Mouse (Mus musculus) layer of hippocampus, adult 11-12 months (tissue): Measurements from ENCODE around the gene Creb5.

Experiments used
- DNase-seq: peaks from one replicate; pipeline ENCODE4 v3.0.0; 2022; ENCODE audit warnings: low spot score

Gene Creb5

DNA sequence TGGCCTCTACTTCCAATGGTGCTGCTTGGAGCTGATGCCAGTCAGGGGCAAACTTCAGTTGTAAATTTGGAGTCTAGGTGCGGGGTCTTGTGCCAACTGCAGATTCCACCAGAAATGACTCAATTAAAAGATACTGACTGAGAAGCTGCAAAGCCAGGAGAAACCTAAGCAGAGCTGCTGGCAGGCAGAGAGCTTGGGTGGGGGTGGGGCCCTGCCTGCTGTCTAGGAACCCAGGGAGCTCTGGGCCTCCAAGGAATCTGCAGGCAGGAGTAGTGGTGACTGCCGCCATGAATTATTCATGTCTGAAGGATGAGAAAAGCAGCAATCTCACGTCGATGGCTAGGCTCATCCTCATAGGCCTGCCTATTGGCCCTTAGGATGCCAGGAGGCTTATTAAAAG lies 306.5 kb downstream of the Creb5 start:
- DNase-seq: no peak

DNA sequence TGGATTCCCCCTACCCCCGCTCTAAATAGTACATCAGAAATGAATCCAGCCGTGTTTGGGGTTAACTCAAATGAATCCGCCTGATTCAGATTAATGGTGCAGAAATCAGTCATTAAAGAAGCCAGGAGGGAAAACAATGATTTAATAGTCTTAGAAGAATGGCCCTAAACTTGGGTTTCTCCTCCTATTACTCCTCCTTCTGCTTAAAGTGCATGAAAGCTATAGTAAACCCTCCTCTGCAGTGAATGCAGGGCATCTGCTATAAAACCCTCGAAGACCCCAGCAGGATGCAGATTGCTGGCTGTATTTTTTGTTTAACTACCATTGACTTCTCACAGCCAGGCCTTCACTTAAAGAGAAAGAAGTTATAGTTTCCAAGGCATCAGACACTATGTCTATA lies 307.2 kb downstream of the Creb5 start:
- no peak for DNase-seq

DNA sequence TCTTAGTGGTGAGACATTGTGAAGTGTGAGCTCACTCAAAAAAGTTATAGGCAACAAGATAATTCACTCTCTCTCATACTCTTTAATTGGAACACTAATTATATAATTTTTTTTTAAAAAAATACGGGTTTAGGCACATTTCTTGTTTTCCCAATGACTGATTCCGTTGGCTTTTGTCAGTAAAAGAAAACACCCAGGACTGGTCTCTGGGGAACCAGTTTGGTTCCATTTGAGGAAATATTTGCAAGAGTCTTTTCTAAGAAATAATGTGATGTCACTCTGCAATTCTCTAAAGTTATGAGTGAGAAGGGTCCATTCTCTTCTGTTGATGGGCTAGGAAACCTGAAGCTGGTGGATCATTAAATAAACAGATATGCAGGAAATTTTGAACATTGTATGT lies 309.3 kb downstream of the Creb5 start:
- DNase-seq: no peak

DNA sequence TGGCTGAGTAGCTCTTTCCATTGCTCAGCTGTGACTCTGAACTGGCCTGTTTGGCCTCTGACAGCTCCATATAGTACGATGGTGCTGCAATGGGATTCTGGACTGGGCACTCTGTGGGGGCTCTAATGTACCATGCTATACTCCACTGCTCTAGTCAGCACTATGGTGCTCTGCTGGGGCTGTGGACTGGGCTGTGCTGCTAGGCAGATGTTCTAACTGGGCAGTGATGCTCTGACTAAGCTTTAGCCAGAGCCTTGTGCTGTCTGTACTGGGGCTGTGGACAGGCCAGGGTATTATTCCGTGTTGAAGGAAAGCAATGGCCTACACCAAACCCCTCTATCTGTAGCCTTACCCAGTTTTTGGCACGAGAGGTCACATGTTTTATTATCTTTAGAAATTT lies 316.0 kb downstream of the Creb5 start:
- DNase-seq: no peak

DNA sequence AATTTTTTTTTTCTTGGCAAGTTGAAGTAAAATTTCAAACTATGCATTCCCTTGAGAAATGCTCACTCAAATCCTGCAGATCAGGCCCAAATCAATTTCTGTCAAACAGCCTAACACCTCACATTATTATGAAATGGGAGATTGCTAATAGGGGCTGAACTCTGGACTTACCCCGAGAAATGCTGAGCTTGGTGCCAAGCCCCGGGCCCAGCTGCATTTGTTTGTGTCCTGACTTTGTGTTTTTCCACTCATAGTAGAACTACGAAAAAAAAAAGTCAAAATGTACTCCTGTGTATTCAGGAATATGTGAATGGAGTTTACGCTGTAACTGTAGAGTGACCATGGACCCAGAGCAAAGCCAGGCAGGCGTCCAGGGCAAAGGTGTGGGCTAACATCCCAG lies 316.6 kb downstream of the Creb5 start:
- no peak for DNase-seq

DNA sequence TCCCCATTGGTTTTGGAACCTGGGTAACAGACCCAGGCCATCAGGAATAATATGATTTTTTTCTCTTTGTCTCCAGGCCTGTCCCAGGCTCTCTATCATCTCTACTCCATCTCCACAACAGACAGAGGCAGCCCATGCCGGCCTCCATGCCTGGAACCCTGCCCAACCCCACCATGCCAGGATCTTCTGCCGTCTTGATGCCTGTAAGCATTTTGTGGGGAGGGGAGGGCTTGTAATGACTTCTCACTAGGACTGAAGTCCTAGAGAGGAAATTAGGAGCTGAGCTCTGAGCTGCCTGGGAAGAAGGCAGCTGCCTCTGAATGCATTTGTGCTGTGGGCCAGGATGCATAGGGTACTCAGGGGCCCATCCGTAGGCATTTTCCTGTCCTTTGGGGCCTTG lies 317.3 kb downstream of the Creb5 start:
- no peak for DNase-seq

DNA sequence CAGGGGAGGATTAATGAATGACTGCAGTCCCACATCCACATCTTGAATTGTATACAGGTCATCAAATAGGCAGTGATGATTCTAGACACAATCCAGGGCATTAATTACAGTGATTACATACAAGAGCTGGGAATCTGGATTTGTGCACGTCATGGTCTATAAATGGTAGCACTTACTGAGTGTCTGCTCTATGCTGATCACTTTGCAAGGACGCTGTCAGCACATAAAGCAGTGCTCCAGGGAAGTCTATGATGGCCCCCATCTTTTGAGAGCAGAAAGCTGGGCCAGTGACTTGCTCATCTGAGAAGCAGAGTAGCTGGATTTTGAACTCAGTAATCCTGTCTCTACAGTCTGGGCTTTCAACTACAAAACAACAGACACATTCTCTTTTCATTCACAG lies 318.1 kb downstream of the Creb5 start:
- no peak for DNase-seq

DNA sequence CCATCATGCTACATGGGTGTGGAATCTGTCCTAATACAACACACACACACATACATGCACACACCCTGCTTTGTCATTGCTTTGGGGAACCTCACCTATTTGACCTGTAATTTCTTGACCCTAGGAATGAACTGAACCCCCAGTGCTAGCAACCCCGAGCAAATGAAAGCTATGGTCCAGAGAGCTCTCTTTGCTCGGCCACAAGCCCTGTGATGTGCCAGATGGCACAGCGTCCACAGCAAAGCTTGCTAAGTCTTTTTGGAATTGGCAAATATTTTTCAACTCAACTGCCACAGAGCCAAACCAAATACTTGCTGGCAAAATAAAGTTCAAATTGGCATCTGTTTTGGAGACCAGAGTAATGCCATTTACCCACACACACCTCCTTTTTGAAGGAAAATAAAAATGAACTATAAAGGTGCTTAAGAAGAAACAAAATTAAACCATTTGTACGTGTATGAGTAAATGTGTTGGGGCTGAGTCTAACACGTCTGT lies 324.4 kb downstream of the Creb5 start:
- DNase-seq: no peak

DNA sequence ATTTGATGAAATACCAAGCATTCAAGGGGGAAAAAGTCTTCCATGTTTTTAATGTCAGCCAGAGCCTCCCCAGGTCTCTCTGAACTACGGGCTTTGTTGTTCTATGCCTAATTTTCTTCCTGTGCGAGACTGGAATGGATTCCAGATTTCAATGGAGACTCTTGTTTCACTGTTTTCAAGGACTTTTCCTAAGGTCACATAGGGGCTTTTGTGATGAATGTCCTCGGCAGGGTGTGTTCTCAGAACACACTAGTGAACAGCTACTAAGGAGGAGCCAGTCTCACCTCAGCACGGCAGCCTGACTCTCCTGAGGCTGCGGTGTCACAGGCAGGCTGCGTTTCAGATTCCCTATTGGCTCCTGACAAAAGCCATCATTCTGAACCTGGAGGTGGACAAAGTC lies 325.6 kb downstream of the Creb5 start:
- no peak for DNase-seq

DNA sequence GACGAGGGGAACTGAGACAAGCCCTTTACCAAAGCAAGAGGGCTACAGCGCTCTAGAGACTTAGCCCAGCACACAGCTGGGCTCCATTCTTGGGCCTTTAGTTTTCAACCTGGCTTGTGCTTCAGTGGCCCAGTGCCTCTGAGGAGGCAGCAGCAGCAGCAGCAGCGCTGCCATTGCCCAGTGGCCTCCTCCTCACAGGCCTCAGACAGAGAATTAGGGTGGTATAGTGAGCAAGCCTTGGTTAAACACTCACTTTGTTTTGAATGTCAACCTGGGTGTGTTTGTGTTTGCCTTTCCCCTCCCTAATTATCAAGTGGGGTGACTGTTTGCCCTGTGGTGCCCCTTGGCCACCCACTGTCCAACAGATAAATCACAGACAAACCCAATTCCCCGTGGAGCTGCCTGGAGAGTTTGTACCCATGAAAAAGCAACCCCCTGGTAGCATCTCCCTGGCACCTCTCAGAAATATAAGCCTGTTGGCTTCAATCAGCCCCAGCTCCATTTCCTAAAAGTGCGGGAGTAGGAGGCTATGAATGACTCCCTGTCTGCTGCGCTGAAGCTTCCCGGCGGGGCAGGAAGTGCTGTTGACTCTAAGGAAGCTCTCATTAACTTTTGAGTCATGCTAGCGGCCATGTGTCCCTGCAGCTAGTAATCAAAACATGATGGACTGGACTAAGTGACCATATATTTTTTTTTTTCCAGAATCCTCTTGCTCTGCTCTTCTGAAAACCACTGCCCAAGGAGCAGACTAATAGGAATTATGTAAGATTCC lies 328.6 kb downstream of the Creb5 start:
- no peak for DNase-seq

DNA sequence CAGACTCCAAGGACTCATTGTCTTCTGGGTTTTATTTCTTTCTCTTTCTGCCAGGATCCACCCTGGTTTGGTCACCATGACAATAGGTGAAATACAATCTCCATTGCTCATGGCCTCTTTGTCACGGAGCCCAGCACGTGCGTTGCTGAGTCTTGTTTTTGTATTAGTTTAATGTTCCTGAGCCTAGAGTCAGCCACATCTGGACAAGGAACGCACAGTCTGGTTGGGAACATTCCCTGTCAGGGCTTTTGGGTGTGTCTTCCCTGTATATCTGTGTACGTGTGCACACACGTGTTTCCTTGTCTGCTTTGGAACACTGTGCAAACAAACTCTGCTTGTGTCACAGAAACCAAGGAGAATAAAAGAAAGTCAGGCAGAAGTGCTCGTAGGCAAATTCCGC lies 331.1 kb downstream of the Creb5 start:
- no peak for DNase-seq

DNA sequence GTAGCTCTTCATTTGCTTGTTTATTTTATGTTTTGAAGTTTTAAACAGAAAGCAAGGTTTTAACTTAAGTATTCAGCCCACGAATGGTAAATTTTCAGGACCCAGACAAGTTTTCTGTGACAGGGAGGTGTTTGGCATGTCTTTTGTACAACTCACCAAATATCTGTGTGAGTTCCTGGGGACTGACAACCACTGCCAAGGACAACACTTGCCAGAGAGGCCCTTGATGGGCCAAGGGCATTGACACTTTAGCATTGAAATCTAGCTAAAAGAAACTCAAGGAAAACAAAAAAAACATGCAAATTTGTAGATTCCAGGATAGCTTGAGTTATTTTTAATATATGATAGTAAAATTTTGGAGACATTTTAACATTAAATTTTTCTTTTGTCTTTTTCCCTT lies 332.6 kb downstream of the Creb5 start:
- no peak for DNase-seq

DNA sequence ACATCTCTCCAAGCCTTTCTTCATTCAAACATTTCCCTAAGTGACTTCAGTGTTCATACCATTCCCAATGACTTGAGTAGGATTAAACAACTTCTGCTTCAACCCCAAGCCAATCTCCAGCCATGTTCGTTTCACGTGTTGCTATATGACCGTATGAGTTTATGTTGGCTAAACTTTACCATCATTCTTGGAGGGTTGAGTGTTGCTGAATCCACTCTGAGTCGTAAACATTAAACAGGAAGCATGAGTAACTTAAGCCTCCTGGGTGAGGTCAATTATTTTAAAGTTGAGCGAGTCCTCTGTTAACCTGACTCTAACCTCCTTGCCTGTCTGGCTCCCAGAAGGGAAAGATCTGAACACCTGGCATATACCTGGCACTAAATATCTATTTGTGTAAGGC lies 334.2 kb downstream of the Creb5 start:
- DNase-seq: no peak

DNA sequence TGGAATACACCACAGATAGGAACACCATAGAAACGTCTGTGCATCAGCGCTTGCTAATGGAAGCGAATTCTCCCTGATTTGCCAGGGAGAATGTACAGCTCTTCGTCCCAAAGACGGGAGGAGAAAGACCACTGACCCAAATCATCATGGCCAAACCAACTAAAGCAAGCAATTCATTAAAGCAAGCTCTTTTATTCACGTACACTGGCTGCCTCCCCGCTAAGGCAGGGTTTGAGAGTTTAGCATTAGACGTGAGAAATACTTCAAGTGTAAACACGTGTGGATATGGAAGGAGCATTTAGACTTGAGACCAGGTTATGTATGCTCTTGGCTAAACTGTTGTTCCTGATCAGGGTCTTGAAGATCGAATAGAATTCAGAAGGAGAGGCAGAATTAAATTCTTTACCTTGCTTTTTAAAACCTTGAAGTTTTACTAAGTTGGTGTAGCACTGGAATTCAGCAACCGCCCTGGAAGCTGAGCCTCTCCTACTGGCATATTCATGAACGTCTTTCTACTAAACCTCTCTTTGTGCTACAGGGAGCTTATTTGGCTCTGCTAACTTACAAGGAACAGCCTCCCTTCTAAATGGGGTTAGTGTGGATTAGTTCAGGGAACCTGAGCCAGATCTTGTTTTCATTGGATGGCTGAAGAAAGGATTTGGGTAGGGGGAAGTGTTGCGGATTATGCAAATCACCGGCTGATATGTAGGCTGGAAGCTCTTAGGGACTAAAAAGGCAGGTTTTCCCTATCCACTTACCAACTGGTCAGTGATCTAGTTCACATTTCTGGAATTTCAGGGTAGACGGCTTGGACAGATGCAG lies 337.6 kb downstream of the Creb5 start:
- no peak for DNase-seq

DNA sequence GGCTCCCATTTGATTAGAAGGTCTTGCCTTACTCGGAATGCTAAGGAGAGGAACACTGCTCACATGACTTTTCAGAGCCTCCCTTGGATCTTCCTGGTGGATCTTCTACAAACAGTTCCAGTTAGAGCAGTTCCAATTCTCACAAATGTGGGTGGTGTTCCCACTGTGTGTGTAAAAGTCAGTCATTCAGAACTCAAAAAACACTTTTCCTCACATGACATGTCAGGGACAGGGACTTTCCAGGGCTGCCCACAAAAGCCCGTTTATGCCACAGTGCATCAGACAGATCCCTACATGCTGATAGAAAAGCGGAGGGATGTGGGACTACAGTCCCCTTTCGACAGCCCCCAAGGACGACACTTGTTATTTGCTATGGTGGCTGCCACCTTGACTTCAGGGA lies 339.0 kb downstream of the Creb5 start:
- no peak for DNase-seq

DNA sequence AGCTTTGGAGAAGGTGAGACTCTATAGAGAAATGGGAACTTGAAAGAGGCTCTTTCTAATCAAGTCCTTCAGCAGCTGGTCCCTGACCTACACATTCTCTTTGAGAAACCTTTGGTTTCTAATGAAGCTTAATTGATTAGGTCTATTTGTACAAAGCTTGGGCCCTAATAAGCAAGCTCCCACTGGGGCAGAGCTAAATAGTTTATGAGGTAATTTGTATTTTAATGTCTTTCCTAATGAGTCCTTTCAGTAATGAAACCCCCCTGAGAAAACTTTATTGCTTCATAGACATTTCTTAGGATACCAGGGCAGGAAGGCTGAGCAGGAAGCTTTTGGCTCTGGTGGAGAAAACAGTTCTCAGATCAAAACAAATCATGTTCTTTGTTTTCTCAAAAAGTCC lies 341.6 kb downstream of the Creb5 start:
- DNase-seq: no peak

DNA sequence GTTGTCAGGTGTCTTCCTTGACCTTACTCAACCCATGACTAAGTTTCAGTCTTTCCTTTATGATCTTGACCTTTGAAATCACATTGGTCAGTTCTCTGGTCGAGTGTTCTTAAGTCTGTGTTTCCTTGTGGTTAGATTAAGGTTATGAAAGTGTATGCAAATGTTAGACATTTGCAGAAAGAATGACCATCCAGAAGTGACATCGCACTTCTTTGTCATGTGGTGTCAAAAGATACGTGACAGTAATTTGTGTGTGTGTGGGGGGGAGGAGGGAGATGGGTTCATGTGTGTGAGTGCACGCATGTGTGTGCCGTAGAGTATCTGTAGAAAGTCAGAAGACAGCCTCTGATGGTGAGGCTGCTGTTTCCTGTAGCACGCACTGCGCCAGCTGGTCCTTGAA lies 348.4 kb downstream of the Creb5 start:
- DNase-seq: no peak

DNA sequence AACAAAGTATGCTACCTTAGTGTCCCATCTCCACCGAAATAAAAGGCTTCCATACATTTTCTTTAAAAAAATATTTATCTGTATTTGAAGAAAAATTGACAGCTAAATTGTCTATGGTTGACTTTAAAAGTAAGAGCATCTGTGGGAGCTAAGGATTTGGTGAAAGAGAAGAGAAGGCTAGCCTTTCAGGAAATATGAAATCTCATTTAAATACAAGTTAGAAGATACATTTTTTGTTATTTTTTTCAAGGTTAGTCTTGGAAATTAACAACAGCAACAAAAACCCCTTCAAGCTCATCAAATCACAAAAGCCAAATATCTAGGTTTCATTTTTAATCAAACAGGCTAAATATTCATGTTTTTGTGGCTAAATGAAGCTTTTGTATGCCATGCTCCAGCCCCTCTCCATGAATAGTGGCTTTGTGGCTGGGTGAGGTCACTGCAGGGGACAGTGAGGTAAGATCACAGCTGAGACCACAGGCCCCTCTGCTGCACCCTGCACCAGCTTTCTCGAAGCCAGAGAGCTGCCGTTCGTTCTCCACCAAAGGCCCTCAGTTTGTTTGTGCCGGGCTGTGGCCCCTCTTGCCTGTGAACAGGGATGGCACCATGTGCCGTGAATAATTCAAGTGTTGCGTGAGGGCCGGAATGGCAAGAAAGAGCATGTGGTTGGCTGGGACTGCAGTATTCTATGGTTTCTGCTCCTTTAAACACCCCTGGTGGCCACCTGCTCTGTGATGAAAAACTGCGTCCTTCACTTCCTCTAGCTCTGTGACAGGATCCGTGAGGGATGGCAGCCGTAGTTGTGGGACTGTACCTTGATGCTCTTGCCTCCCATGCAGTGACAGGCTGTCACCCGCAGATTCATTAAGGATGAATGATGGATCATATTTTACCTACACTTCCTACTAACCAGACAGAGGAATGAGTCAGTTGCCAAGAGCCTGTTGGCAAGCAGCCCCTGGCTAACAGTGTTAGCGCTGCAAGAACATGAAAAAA lies 350.6 kb downstream of the Creb5 start:
- DNase-seq: peak; percentile 66

DNA sequence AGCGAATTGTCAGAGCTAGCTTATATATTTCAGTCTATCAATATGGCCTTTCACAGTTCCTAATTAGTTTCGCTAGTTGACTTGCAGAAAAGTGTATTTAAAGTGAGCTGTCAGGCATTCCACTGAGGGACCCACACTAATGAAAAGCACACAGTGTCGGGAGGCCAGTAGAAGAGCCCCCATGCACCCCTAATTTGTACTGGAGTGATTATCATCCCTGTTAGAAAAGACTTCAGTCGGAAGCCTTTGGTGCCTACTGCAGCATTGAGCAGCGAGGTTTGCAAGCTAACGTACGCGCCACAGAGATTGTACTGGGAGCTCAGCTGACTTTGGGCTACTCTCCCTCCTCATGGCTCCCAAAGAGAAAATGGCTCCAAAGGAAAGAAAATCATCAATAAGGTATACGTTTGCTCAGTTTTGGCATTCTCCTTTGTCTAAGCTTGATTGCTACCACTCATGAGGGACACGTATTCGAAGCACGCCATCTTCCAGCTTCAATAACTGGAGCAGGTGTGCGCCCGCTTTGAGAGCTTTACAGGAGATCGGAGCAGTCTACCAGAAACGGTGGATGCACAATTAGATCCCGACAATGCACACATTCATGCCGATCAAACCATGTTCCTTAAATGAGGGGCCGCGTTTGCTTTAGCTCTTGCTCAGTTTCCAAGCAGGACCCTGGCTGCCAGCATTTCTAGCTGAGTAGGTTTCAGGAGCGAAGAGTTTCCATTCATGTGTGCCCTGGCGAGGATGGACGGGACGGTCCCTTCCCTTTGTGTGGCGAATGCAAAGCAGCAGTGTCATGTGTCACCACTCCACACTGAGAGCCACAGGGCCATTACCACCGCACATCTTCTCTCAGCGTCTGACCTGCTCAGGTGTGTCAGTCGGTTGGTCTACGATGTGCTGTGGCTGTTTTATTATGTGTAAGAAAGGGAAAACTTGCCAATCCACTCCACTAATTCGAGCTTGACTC lies 354.8 kb downstream of the Creb5 start:
- DNase-seq: no peak

DNA sequence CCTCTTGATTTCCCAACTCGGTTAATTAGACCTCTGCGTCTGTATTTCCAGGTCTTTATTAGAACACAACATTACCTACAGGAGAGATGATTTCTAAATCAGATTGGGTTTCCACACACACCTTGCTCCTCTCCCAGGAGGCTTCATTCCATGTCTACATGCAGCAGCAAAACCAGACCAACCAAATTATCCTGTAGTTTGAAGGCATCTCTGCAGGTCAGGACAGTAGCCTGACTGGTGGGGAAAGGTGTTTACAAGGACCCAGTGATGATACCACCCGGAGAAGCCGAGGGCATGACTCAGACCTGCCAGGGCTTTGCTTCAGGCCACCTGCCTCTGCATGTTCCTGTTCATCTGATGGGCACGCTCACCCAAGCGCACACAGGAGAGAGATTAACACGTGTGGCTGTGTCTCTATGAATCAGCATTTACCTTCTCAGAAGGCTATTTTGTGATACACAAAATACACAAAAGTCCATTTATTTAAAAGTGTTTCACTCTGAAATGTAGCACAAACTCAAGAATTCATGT lies 355.8 kb downstream of the Creb5 start:
- no peak for DNase-seq

DNA sequence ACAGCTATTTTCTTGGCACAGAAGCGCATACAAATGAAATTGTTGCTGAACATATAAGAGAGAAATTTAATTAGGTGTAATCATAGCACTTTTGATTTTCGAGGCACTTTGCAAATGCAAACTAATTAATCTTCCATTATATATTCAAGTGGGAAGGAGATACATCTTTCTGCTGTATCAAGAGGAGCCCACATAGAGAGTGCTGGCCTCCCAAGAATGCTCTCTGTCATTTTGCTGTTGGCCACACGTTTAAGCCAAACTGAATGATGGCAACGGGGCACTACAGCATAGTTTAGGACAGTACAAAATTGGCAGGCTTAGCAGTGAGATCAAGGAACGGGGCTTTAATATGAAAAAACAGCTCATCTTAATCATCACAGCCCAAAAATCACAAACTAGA lies 356.4 kb downstream of the Creb5 start:
- DNase-seq: no peak
